Mouse (Mus musculus) adrenal gland (tissue): Measurements from ENCODE around the gene Meis1.

Source experiments
- intact Hi-C: fragments of 180-260 bp; cut with DNase I; formaldehyde crosslinking; loops from one replicate; pipeline ENCODE4 v1.15.1; 2025

Gene Meis1

DNA sequence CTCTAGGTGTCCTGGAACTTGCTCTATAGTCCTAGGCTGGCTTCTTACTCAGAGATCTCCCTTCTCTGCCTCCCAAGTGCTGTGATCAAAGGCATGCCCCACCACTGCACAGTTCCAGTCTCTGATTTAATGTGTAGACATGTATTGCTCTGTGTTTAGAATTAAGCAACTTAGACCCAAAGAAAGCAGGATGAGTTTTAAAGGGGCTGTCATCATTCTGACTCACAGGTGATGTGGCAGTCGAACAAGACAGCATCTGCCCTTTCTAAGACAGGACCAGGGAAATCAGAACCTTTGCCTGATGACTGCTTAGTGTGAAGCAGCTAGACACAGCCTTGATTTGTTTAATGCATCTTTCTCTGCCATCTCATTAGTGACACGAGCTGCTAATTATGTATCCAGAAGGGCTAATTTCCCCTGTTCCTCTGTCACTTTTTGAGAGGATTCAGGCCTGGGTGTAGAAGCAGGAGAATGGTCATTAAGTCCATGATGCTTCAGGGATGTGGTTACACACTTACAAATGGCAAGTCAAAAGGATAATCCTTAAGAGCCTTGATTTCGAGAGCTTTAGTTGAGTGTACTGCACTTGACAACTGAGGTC, 99.5 kb downstream of the Meis1 start:
- intact Hi-C loops = no loop called here

- intact Hi-C loops = no loop called here
Observed at GRCm38 (mm10) chr11:18917887-18918286, 100.9 kb downstream of the Meis1 start.

DNA sequence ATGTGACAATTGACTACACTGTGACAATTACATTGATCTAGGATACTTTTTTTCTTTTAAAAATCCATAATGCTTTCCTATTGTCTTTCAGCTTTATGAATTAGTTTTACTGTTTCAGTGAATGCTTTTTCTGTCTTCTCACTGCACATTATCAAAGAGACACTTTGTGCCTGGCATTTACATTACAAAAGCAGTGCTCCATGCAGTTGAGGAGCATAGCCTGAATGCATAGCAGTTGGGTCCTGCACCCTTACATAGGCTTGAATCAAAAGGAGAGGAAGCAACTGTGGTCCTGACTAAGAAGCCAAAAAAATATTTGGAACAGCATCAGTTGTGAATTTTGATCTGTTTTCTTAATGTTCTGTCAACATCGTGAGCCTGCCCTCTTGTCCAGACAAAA, 105.5 kb downstream of the Meis1 start:
- intact Hi-C loops = no loop called here

DNA sequence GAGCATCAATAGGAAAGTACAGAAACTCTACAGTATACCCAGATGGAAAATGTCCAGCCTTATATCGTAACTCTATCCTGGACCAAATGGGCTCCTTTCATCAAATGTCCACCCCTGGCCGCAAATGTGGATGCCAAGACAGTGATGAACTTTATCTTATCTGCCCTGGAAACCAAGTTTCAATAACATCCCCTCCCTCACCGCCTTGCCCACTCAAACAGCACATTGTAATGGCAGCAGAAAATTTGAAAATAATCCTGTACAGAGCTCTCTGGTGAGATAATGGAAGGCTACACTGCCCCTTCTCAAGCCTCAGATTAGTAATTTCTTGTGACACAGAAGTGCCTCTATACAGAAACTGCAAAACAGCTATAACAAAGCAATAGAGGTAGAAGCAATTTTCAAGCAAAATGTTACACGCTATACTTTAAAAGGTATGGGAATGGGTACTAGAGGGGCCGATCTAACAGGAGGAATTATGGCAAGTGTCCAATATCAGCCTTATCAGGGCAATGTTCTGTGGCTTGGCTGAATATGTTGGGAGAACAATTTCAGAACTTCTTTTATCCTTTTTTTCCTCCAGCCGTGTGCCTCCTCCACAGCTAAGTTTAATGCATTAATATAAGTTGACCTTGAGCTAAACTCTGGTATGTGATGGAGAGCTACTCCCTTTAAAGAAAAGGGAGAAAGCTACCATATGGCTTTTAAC, 106.3 kb downstream of the Meis1 start:
- intact Hi-C loops = no loop called here

DNA sequence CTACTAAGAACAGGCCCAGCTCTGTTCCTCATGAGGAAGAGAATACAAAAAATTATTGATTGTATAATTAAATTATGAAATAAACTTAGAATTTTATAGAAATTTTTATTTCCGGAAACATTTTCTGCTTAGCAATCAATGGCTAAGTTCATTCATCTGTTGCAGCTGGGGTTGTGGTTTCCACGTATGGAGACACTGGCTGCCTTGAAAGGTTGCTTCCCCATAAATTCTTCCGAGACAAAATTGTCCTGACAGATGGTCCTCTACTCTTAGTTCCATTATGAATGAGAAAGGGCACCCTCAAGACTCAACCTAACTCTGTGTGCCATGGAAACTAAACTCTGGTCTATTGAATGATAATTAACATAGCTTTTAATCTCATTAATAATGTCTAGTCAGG, 111.9 kb downstream of the Meis1 start:
- intact Hi-C loops = no loop called here

DNA sequence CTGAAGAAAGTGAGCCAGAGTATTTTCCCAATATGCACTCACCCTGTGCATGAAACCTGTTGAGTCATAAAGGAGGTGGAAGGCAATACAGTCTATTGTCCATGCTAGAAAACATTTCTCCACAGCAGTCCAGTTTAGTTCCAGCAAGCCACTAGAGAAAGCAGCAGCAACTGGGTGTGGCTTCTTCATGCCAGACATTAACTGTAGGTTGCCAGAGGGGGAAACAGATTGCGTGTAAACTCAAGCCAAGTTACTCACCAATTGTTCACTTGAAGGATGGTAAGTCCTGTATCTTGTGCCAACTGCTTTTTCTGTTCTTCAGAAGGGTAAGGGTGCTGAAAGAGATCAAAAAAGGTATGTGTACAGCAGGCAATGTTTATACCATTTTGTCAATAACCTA, 113.4 kb downstream of the Meis1 start:
- intact Hi-C loops = no loop called here

GRCm38 (mm10) chr11:18904880-18905279, 113.9 kb downstream of the Meis1 start:
- intact Hi-C loops = no loop called here

GRCm38 (mm10) chr11:18904285-18904684, 114.5 kb downstream of the Meis1 start:
- intact Hi-C loops = no loop called here

DNA sequence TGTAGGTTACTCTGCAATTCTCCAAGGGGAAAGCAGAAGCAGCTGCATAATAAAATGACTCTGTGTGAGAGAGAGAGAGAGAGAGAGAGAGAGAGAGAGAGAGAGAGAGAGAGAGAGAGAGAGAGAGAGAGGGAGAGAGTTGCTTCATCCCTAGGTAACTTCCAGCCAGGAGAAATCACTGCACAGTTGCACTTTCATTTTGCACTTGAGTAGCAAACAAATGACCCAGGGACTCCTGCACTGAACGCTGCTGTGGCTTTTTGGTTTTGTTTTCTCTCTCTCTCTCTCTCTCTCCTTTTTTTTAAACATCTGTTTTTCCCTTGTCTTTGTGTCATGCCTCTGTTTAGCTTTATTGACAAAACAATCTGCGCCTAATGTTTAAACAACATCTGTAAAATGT, 118.3 kb downstream of the Meis1 start:
- intact Hi-C loops = no loop called here

- intact Hi-C loops = no loop called here
Observed at GRCm38 (mm10) chr11:18898862-18899261, 119.9 kb downstream of the Meis1 start.

GRCm38 (mm10) chr11:18897921-18898646, 120.7 kb downstream of the Meis1 start:
- intact Hi-C loops = no loop called here

- intact Hi-C loops = no loop called here
Observed at GRCm38 (mm10) chr11:18897250-18897649, 121.5 kb downstream of the Meis1 start.

- intact Hi-C loops = no loop called here
Observed at GRCm38 (mm10) chr11:18892470-18892869, 126.3 kb downstream of the Meis1 start.

DNA sequence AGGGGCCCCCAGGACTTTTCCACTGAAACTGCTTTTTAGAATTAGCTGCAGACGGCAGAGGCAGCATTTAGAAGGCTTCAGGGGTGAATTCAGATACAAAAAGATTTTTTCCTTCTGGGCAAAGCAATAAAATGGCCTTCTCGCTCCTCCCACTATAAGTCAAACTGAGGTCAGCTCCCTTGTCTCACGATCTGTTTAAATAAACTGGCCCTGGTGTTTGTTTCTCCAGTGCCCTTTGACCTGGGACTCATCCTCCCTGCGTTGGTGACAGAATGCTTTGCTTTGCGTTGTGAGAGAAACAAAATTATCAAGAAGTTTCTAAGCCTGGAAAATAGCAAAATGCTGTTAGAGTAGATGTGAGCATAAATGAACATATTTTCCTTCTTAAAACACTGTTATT, 129.6 kb downstream of the Meis1 start:
- intact Hi-C loops = loop anchor here (5.0 kb wide), 1 partner anchor 33 kb away; no protein-coding TSS in a partner anchor

DNA sequence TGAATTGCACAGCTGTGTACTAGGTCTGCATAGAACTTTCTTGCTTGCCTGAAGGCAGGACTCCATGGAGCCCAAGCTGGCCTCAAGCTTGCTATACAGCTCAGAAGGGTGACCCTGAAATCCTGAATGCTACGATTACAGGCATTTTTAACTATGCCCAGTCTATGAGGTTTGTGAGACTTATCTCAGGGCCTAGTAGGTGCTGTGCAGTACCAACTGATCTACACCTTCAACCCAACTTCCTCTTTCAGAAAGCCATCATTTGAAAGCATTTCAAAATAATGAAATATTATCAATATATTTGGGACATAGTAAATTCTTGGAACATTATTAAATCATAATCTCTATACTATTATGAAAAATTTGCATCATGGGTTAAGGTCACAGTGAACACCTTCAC, 130.1 kb downstream of the Meis1 start:
- intact Hi-C loops = loop anchor here (5.0 kb wide), 1 partner anchor 34 kb away; no protein-coding TSS in a partner anchor

GRCm38 (mm10) chr11:18885729-18886325, 133.0 kb downstream of the Meis1 start:
- intact Hi-C loops = loop anchor here (5.0 kb wide), 1 partner anchor 36 kb away; no protein-coding TSS in a partner anchor

- intact Hi-C loops = loop anchor here (5.0 kb wide), 1 partner anchor 37 kb away; no protein-coding TSS in a partner anchor
Observed at GRCm38 (mm10) chr11:18885036-18885728, 133.6 kb downstream of the Meis1 start.

- intact Hi-C loops = no loop called here
Observed at GRCm38 (mm10) chr11:18883987-18884386, 134.8 kb downstream of the Meis1 start.

- intact Hi-C loops = no loop called here
Observed at GRCm38 (mm10) chr11:18883507-18883881, 135.3 kb downstream of the Meis1 start.

GRCm38 (mm10) chr11:18882747-18883506, 135.9 kb downstream of the Meis1 start:
- intact Hi-C loops = no loop called here

GRCm38 (mm10) chr11:18882315-18882714, 136.5 kb downstream of the Meis1 start:
- intact Hi-C loops = no loop called here
